Mouse (Mus musculus): ENCODE measurements at regions not wholly inside any gene's neighbourhood (a gene's known extent, or its start where the extent isn't known, plus 50 kb on each side); places are given as distances from the start of the nearest gene placed in this dataset.
A peak's percentile ranks its signal among the peaks of the same experiment; 100 is the strongest.

DNA sequence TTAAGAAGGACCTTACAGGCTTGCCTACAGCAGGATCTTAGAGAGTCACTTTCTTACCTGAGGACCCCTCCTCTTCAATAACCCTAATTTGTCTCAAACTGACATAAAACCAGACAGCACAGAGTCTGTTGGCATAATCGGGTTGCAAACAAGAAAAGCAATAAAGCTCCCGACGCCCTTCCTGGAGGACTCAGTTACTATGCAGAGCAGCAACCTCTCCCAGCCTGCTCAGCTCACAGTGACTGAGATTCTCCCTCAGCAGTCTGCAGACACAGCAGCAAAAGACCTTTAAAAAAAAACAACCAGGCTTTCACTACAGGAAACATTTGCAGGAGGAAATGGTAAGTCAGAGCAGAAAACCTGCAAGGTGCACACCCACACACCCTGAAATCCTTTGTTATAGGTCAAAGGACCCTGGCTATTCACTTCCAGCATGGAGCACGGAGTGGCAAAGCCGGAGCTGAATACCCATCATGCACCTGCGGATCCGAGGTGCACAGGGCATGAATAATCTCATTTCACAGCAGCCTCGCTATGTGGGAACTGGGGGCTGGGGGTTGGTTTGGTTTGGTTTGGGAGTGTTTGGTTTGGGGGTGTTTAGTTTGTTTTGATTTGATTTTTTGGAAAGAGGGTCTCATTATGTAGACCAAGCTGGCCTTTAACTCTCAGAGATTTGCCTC lies 97.6 kb downstream of the Tbx19 start:
- Histone ChIP-seq H3K9ac (ENCODE audit: low read length) (no peak overlapping the region), H3K4me3 (ENCODE audit: low read depth, low read length) (no peak overlapping the region), H3K4me1 (ENCODE audit: control insufficient read depth, insufficient read depth, low read length) (no peaks in the 10 kb centered on the region), H3K4me2 (ENCODE audit: low read depth) (no peak overlapping the region), H3K36me3 (ENCODE audit: control insufficient read depth, insufficient read depth, low read length) (no peaks in the 10 kb centered on the region), H3K9me3 (ENCODE audit: control insufficient read depth, low read length) (no peaks in the 10 kb centered on the region), H3K27ac (ENCODE audit: low read depth, low read length) (no peak overlapping the region), H3K27me3 (ENCODE audit: control insufficient read depth, insufficient read depth, low read length) (no peaks in the 10 kb centered on the region)
- DNase-seq (ENCODE audit: low spot score) (no peak), ATAC-seq (ENCODE audit: insufficient read depth, low FRiP score, low TSS enrichment) (no peak)
- 53% methylated on average over 8 of the region's 8 CpGs for WGBS

- H3K36me3 ChIP-seq (ENCODE audit: control insufficient read depth, insufficient read depth, low read length): no peaks in the 10 kb centered on the region
Measured at GRCm38 (mm10) chr1:165061420-165061819, 99.2 kb downstream of the Tbx19 start.

DNA sequence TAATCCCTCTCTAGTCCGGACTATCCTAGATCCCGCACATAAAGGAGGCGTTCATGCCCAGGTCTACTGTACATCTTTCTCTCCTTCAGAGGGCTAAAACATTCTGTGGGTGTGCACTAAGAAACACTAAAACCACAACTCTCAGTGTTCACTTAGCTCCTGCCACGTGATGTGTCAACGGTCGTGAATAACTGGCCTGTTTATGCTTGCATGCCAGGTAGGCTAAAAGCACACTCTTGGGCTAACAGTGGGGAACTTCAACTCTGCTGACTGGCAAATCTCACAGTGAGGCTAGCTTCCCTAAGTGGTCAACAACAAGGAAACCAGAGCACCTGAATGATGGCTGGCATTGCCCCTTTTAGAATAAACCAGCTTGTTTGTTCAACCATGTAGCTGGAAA lies 106.3 kb downstream of the Tbx19 start:
- ATAC-seq (ENCODE audit: insufficient read depth, low FRiP score, low TSS enrichment) (no peak), DNase-seq (ENCODE audit: low spot score) (no peak)
- H3K27me3 ChIP-seq (ENCODE audit: control insufficient read depth, insufficient read depth, low read length): no peaks in the 10 kb centered on the region
- no peaks in the 10 kb centered on the region for H3K36me3 ChIP-seq (ENCODE audit: control insufficient read depth, insufficient read depth, low read length)
- H3K9me3 ChIP-seq (ENCODE audit: control insufficient read depth, low read length): no peaks in the 10 kb centered on the region
- no peaks in the 10 kb centered on the region for H3K4me1 ChIP-seq (ENCODE audit: control insufficient read depth, insufficient read depth, low read length)
- no peak overlapping the region for H3K9ac ChIP-seq (ENCODE audit: low read length)
- no peak overlapping the region for H3K4me2 ChIP-seq (ENCODE audit: low read depth)
- no peak overlapping the region for H3K4me3 ChIP-seq (ENCODE audit: low read depth, low read length)
- WGBS: 93% methylated on average over 6 of the region's 6 CpGs
- no peak overlapping the region for H3K27ac ChIP-seq (ENCODE audit: low read depth, low read length)

More at GRCm38 (mm10) chr1:165061420-165061819, 99.2 kb downstream of the Tbx19 start:
- H3K27ac ChIP-seq (ENCODE audit: low read depth, low read length): no peak overlapping the region
- no peak overlapping the region for H3K9ac ChIP-seq (ENCODE audit: low read length)
- no peaks in the 10 kb centered on the region for H3K9me3 ChIP-seq (ENCODE audit: control insufficient read depth, low read length)
- ATAC-seq (ENCODE audit: insufficient read depth, low FRiP score, low TSS enrichment): no peak
- H3K4me1 ChIP-seq (ENCODE audit: control insufficient read depth, insufficient read depth, low read length): no peaks in the 10 kb centered on the region
- 79% methylated on average over 3 of the region's 3 CpGs for WGBS
- no peak for DNase-seq (ENCODE audit: low spot score)
- no peak overlapping the region for H3K4me3 ChIP-seq (ENCODE audit: low read depth, low read length)
- no peak overlapping the region for H3K4me2 ChIP-seq (ENCODE audit: low read depth)
- H3K27me3 ChIP-seq (ENCODE audit: control insufficient read depth, insufficient read depth, low read length): no peaks in the 10 kb centered on the region

GRCm38 (mm10) chr1:165051294-165051693 lies 109.3 kb downstream of the Tbx19 start:
- Histone ChIP-seq H3K9ac (ENCODE audit: low read length) (no peak overlapping the region), H3K36me3 (ENCODE audit: control insufficient read depth, insufficient read depth, low read length) (no peaks in the 10 kb centered on the region)
- no peak for ATAC-seq (ENCODE audit: insufficient read depth, low FRiP score, low TSS enrichment)

GRCm38 (mm10) chr1:165050176-165050575 lies 110.4 kb downstream of the Tbx19 start:
- no peak overlapping the region for H3K4me3 ChIP-seq (ENCODE audit: low read depth, low read length)
- H3K36me3 ChIP-seq (ENCODE audit: control insufficient read depth, insufficient read depth, low read length): no peaks in the 10 kb centered on the region
- no peaks in the 10 kb centered on the region for H3K27me3 ChIP-seq (ENCODE audit: control insufficient read depth, insufficient read depth, low read length)
- H3K9me3 ChIP-seq (ENCODE audit: control insufficient read depth, low read length): no peaks in the 10 kb centered on the region
- ATAC-seq (ENCODE audit: insufficient read depth, low FRiP score, low TSS enrichment): no peak
- no peak overlapping the region for H3K4me2 ChIP-seq (ENCODE audit: low read depth)
- no peak for DNase-seq (ENCODE audit: low spot score)
- no peaks in the 10 kb centered on the region; the same call in 1 of the 2 replicates for H3K4me1 ChIP-seq (ENCODE audit: control insufficient read depth, insufficient read depth, low read length)
- 82% methylated on average over 4 of the region's 4 CpGs for WGBS
- no peak overlapping the region for H3K9ac ChIP-seq (ENCODE audit: low read length)
- no peak overlapping the region for H3K27ac ChIP-seq (ENCODE audit: low read depth, low read length)

More at GRCm38 (mm10) chr1:165051294-165051693, 109.3 kb downstream of the Tbx19 start:
- WGBS: 58% methylated on average over 2 of the region's 2 CpGs
- H3K4me2 ChIP-seq (ENCODE audit: low read depth): no peak overlapping the region
- H3K4me3 ChIP-seq (ENCODE audit: low read depth, low read length): no peak overlapping the region
- no peak for DNase-seq (ENCODE audit: low spot score)
- no peak overlapping the region for H3K27ac ChIP-seq (ENCODE audit: low read depth, low read length)
- H3K4me1 ChIP-seq (ENCODE audit: control insufficient read depth, insufficient read depth, low read length): no peaks in the 10 kb centered on the region; the same call in 1 of the 2 replicates
- H3K27me3 ChIP-seq (ENCODE audit: control insufficient read depth, insufficient read depth, low read length): no peaks in the 10 kb centered on the region
- no peaks in the 10 kb centered on the region for H3K9me3 ChIP-seq (ENCODE audit: control insufficient read depth, low read length)

- Histone ChIP-seq H3K4me1 (ENCODE audit: control insufficient read depth, insufficient read depth, low read length) (no peaks in the 10 kb centered on the region; the same call in 1 of the 2 replicates), H3K9ac (ENCODE audit: low read length) (peak overlapping the region; percentile 45; the same call in 1 of the 2 replicates), H3K36me3 (ENCODE audit: control insufficient read depth, insufficient read depth, low read length) (no peaks in the 10 kb centered on the region), H3K9me3 (ENCODE audit: control insufficient read depth, low read length) (no peaks in the 10 kb centered on the region), H3K4me2 (ENCODE audit: low read depth) (no peak overlapping the region), H3K4me3 (ENCODE audit: low read depth, low read length) (no peak overlapping the region), H3K27ac (ENCODE audit: low read depth, low read length) (no peak overlapping the region), H3K27me3 (ENCODE audit: control insufficient read depth, insufficient read depth, low read length) (no peaks in the 10 kb centered on the region)
- DNase-seq (ENCODE audit: low spot score) (peak; percentile 65), ATAC-seq (ENCODE audit: insufficient read depth, low FRiP score, low TSS enrichment) (peak; percentile 60)
- 21% methylated on average over 7 of the region's 7 CpGs for WGBS
Measured at GRCm38 (mm10) chr1:165046637-165047036, 111.3 kb upstream of the Xcl1 start.

DNA sequence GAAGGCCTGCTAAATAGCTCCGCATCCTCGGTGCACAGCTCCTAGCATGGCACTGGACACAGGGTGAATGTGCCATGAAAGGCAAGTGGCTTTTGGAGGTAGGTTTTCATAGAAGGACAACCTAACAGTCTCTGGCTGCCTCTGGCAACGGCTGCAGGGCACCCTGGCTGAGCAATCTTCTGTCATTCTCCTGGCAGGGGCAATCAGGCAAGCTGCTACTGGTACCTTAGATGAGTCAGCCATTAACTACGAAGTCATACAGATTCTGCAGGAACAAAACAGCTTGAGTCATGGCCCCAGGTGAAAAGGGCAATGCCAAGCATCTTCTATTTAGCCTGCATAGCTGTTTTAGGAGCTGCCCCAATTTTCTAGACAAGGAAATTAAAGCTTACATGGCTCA lies 110.7 kb upstream of the Xcl1 start:
- DNase-seq (ENCODE audit: low spot score): no peak
- Histone ChIP-seq H3K4me2 (ENCODE audit: low read depth) (no peak overlapping the region), H3K4me3 (ENCODE audit: low read depth, low read length) (no peak overlapping the region), H3K9ac (ENCODE audit: low read length) (no peak overlapping the region), H3K27me3 (ENCODE audit: control insufficient read depth, insufficient read depth, low read length) (no peaks in the 10 kb centered on the region), H3K4me1 (ENCODE audit: control insufficient read depth, insufficient read depth, low read length) (no peaks in the 10 kb centered on the region; the same call in 1 of the 2 replicates), H3K9me3 (ENCODE audit: control insufficient read depth, low read length) (no peaks in the 10 kb centered on the region), H3K27ac (ENCODE audit: low read depth, low read length) (no peak overlapping the region), H3K36me3 (ENCODE audit: control insufficient read depth, insufficient read depth, low read length) (no peaks in the 10 kb centered on the region)
- no peak for ATAC-seq (ENCODE audit: insufficient read depth, low FRiP score, low TSS enrichment)
- WGBS: 61% methylated on average over 4 of the region's 4 CpGs

- Histone ChIP-seq H3K4me1 (ENCODE audit: control insufficient read depth, insufficient read depth, low read length) (no peaks in the 10 kb centered on the region; the same call in 1 of the 2 replicates), H3K4me2 (ENCODE audit: low read depth) (no peak overlapping the region), H3K27ac (ENCODE audit: low read depth, low read length) (no peak overlapping the region), H3K36me3 (ENCODE audit: control insufficient read depth, insufficient read depth, low read length) (no peaks in the 10 kb centered on the region), H3K9ac (ENCODE audit: low read length) (no peak overlapping the region), H3K4me3 (ENCODE audit: low read depth, low read length) (no peak overlapping the region), H3K27me3 (ENCODE audit: control insufficient read depth, insufficient read depth, low read length) (no peaks in the 10 kb centered on the region), H3K9me3 (ENCODE audit: control insufficient read depth, low read length) (no peaks in the 10 kb centered on the region)
- WGBS: 64% methylated on average over 3 of the region's 3 CpGs
- DNase-seq (ENCODE audit: low spot score): no peak
- ATAC-seq (ENCODE audit: insufficient read depth, low FRiP score, low TSS enrichment): no peak
Measured at GRCm38 (mm10) chr1:165043361-165043760, 108.0 kb upstream of the Xcl1 start.

- Histone ChIP-seq H3K27me3 (ENCODE audit: control insufficient read depth, insufficient read depth, low read length) (no peaks in the 10 kb centered on the region), H3K9me3 (ENCODE audit: control insufficient read depth, low read length) (no peaks in the 10 kb centered on the region), H3K4me2 (ENCODE audit: low read depth) (no peak overlapping the region), H3K27ac (ENCODE audit: low read depth, low read length) (no peak overlapping the region), H3K4me3 (ENCODE audit: low read depth, low read length) (no peak overlapping the region), H3K4me1 (ENCODE audit: control insufficient read depth, insufficient read depth, low read length) (no peaks in the 10 kb centered on the region; the same call in 1 of the 2 replicates), H3K36me3 (ENCODE audit: control insufficient read depth, insufficient read depth, low read length) (no peaks in the 10 kb centered on the region), H3K9ac (ENCODE audit: low read length) (no peak overlapping the region)
- ATAC-seq (ENCODE audit: insufficient read depth, low FRiP score, low TSS enrichment): no peak
- DNase-seq (ENCODE audit: low spot score): no peak
- 79% methylated on average over 2 of the region's 2 CpGs for WGBS
Measured at GRCm38 (mm10) chr1:165042105-165042504, 106.8 kb upstream of the Xcl1 start.

Data from neural tube, embryonic 11.5 days (tissue).